ENCODE assay signal across 8 mouse cellular contexts in genomic region chr12:112742768-112743167, GRCm38 (mm10). TPM values are rescaled to one million over a fixed set of nuclear protein-coding genes. Genes with fewer than 3 reads are reported as not detected.
A peak's percentile ranks its signal among the peaks of the same experiment; 100 is the strongest.
DNase-seq lines count a peak whose midpoint lies in the region; ATAC-seq and TF ChIP-seq lines count a peak whose summit lies in the region.

No protein-coding gene starts in this region.

- H3K4me3 ChIP-seq in forebrain, postnatal 0 days (ENCODE audit: low read depth, low read length) = no peak overlapping the region
- H3K4me3 ChIP-seq in intestine, embryonic 14.5 days (ENCODE audit: low read depth, low read length) = no peak overlapping the region

- H3K4me2 ChIP-seq in forebrain, postnatal 0 days (ENCODE audit: low read depth) = no peak overlapping the region
- no peak overlapping the region for H3K4me2 ChIP-seq in intestine, embryonic 14.5 days (ENCODE audit: low read length)

- no peaks in the 10 kb centered on the region for H3K9me3 ChIP-seq in forebrain, postnatal 0 days (ENCODE audit: low read length)
- H3K9me3 ChIP-seq in intestine, embryonic 14.5 days (ENCODE audit: control insufficient read depth, low read length) = no peaks in the 10 kb centered on the region

- no peak for TF ChIP-seq CTCF in forebrain, postnatal 0 days (IDR thresholded peaks at IDR 0.05; ENCODE audit: low read depth)

- H3K4me1 ChIP-seq in forebrain, postnatal 0 days (ENCODE audit: insufficient read depth) = peaks cover 4% of the 10 kb centered on the region; the same call in 1 of the 2 replicates
- peaks cover 7% of the 10 kb centered on the region; the same call in 1 of the 2 replicates for H3K4me1 ChIP-seq in intestine, embryonic 14.5 days (replicated peaks; ENCODE audit: control insufficient read depth, insufficient read depth, low read length)

- no peak for DNase-seq in frontal cortex, adult 2 months (ENCODE audit: extremely low spot score in 1 of 2, low spot score in 1 of 2)
- peak; percentile 15 to 19 for DNase-seq in B cell, adult 2 months
- DNase-seq in forebrain, postnatal 0 days = no peak
- DNase-seq in intestine, embryonic 14.5 days (ENCODE audit: low spot score) = no peak
- no peak for DNase-seq in urinary bladder, postnatal 10 days (ENCODE audit: low spot score)
- no peak for DNase-seq in frontal cortex, postnatal 14 days (ENCODE audit: low spot score in 2 of 2)
- DNase-seq in layer of hippocampus, postnatal 10 days (ENCODE audit: low spot score in 2 of 2) = no peak

- WGBS in forebrain, postnatal 0 days = 76% methylated on average over 6 of the region's 6 CpGs
- WGBS in intestine, embryonic 14.5 days = 61% methylated on average over 6 of the region's 6 CpGs

- peak overlapping the region; percentile 29; the same call in 1 of the 2 replicates for H3K9ac ChIP-seq in forebrain, postnatal 0 days
- H3K9ac ChIP-seq in intestine, embryonic 14.5 days (ENCODE audit: low read length) = no peak overlapping the region

- ATAC-seq in frontal cortex, adult (ENCODE audit: low TSS enrichment) = peak; percentile 0; the same call in 1 of the 2 replicates
- ATAC-seq in forebrain, postnatal 0 days = peak; percentile 3; the same call in 1 of the 2 replicates
- ATAC-seq in intestine, embryonic 14.5 days (replicated peaks; ENCODE audit: low FRiP score, low TSS enrichment, low read depth) = peak; percentile 19

- peak overlapping the region; percentile 57 for H3K27ac ChIP-seq in forebrain, postnatal 0 days (ENCODE audit: low read depth, low read length)
- H3K27ac ChIP-seq in intestine, embryonic 14.5 days (ENCODE audit: low read depth) = no peak overlapping the region

- H3K27me3 ChIP-seq in forebrain, postnatal 0 days (ENCODE audit: insufficient read depth, low read length) = no peaks in the 10 kb centered on the region
- H3K27me3 ChIP-seq in intestine, embryonic 14.5 days (replicated peaks; ENCODE audit: control insufficient read depth, insufficient read depth, low read length) = no peaks in the 10 kb centered on the region

- peaks cover 60% of the 10 kb centered on the region for H3K36me3 ChIP-seq in forebrain, postnatal 0 days (ENCODE audit: insufficient read depth)
- H3K36me3 ChIP-seq in intestine, embryonic 14.5 days (ENCODE audit: control insufficient read depth, insufficient read depth, low read length) = peaks cover 35% of the 10 kb centered on the region

RNA-seq across cellular contexts. Expression of gene Pld4, which starts 17.7 kb away (rescaled TPM):
- polyA plus RNA-seq in frontal cortex, adult 2 months (2012; rRNA removed) = 14.0 and 20.4 TPM in 2 replicates
- 6.2 and 7.3 TPM in 2 replicates for total RNA-seq in forebrain, postnatal 0 days (2014; rRNA removed)
- polyA plus RNA-seq in forebrain, postnatal 0 days (2015; fragmentation: Nextera tagmentation; extraction: Ambion mirVana) = 8.0 and 8.1 TPM in 2 replicates
- 12.6 and 13.0 TPM in 2 replicates for polyA plus RNA-seq in intestine, embryonic 14.5 days (2014; fragmentation: Nextera tagmentation; extraction: Ambion mirVana)
- total RNA-seq in layer of hippocampus, postnatal 10 days (2021) = 10 to 100 TPM in 1 of 2 experiments, 1 to 10 TPM in 1; 9.2 to 11.7 TPM

RNA-seq across cellular contexts. Expression of gene Cep170b, which starts 22.5 kb away (rescaled TPM):
- polyA plus RNA-seq in frontal cortex, adult 2 months (2012; rRNA removed) = 107 and 119 TPM in 2 replicates
- 67.0 and 86.7 TPM in 2 replicates for total RNA-seq in forebrain, postnatal 0 days (2014; rRNA removed)
- polyA plus RNA-seq in forebrain, postnatal 0 days (2015; fragmentation: Nextera tagmentation; extraction: Ambion mirVana) = 22.4 and 31.6 TPM in 2 replicates
- 15.9 and 18.3 TPM in 2 replicates for polyA plus RNA-seq in intestine, embryonic 14.5 days (2014; fragmentation: Nextera tagmentation; extraction: Ambion mirVana)
- 100 to 1,000 TPM; 180 to 199 TPM for total RNA-seq in layer of hippocampus, postnatal 10 days (2021)

RNA-seq across cellular contexts. Expression of gene Ahnak2, which starts 59.7 kb away (rescaled TPM):
- polyA plus RNA-seq in frontal cortex, adult 2 months (2012; rRNA removed) = 1.5 and 1.9 TPM in 2 replicates
- total RNA-seq in forebrain, postnatal 0 days (2014; rRNA removed) = 2.5 and 3.0 TPM in 2 replicates
- 0.88 and 1.3 TPM in 2 replicates for polyA plus RNA-seq in forebrain, postnatal 0 days (2015; fragmentation: Nextera tagmentation; extraction: Ambion mirVana)
- 2.9 and 3.1 TPM in 2 replicates for polyA plus RNA-seq in intestine, embryonic 14.5 days (2014; fragmentation: Nextera tagmentation; extraction: Ambion mirVana)
- total RNA-seq in layer of hippocampus, postnatal 10 days (2021) = 10 to 100 TPM; 11.8 to 17.1 TPM

Comparison
In these comparisons a context has a peak if more than half of its experiments do, and no peak if none do; other contexts are left out.
1. DNase-seq: peak in B cell, adult 2 months (2 of 2); none in frontal cortex, adult 2 months (0 of 2), forebrain, postnatal 0 days (single experiment), intestine, embryonic 14.5 days (single experiment), urinary bladder, postnatal 10 days (single experiment), frontal cortex, postnatal 14 days (0 of 2) and layer of hippocampus, postnatal 10 days (0 of 2).
2. Peak in every context shown above with its lines, with median percentiles within 50 percentile points of each other: ATAC-seq.